ENCODE assay signal across 1 mouse cellular context in the genomic region with DNA sequence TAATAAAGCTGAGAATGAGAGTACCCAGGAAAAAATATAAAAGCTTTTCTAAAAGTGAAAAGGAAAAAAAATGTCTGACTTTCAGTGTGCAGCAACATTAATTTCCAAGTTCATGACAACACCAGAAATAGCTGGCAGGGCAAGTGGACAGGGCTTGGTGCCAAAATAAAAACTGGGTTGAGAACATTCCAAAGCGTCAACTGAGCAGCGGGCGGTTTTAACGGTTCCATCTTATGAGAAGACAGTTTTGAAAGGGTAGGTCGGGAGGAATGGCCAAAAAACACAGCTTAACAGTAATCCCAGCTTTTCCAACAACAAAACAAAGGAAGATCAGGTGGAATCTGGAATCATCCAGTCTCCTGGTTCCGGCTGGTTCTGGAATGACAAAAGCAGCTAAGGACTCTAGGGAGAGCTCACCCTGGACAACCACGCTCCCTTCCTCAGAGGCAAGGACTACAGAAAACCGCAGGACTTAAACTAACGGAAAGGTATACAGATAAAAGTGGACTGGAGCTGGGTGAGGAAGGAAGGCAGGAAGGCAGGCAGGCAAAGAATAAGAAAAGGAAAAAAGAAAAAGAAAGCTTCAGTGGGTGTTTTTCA.
TF ChIP-seq lines count a peak whose summit lies in the region.

No protein-coding gene starts in this region.

TF ChIP-seq in ES-E14, 5 proteins besides CTCF, POLR2A, EP300 and RAD21:
- TF ChIP-seq ZC3H11A (IDR thresholded peaks at IDR 0.05; ENCODE audit: borderline replicate concordance, low read depth, low read length) (no peak; the same call in 1 of the 2 replicates), CHD2 (IDR thresholded peaks at IDR 0.05; ENCODE audit: low read depth, low read length) (no peak), HCFC1 (IDR thresholded peaks at IDR 0.05; ENCODE audit: borderline replicate concordance, insufficient read depth, low read length) (no peak), MAFK (IDR thresholded peaks at IDR 0.05; ENCODE audit: insufficient read depth, low read depth, low read length) (no peak), ZNF384 (IDR thresholded peaks at IDR 0.05; ENCODE audit: low read depth, low read length) (no peak)
TF ChIP-seq in ES-E14: peak in this region for 0.
